Mouse (Mus musculus): Measurements from ENCODE around the gene Slc35d3.

Gene Slc35d3

DNA sequence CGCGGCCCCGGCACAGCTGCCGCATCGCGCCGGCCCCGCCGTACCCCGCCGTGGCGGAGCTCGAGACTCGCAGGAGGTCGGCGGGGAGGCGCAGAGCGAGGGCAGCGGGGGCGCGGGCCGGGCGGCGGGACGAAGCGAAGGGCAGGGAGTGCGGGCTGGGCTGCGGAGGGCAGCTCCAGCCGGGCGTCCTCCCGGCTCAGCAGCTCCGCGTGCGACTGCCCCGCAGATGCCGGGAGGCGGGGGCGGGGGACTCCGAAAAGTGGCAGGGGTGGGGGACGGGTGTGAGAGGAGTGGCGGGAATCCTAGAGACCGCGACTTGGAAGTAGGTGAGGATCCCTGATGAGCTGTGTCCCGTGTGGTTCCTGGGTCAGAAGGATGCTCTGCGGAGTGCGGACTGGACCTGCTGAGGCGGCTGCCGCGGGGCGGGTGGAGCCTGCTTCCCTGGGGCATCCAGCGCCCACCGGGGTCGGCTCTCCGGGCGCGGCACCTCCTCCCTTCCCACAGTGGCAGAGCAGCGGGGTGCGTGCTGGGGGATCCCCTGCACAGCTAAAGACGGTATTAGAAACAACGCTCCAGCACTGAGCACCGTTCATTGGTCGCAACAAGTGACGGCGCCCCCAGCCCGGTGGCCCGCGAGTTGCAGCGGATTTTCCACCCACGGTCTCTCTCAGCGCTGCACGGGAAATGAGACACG, at the start of gene Slc35d3:
Gene Slc35d3, minus strand, starts transcription at position 462 of the 694 bp plus-strand sequence.
- no peak for DNase-seq (ENCODE audit: low read depth, low spot score)

GRCm38 (mm10) chr10:19900191-19900590, 48.9 kb upstream of the Slc35d3 start:
- DNase-seq (ENCODE audit: low read depth, low spot score), result no peak

GRCm38 (mm10) chr10:19893976-19894375, 42.7 kb upstream of the Slc35d3 start:
- no peak for DNase-seq (ENCODE audit: low read depth, low spot score)

DNA sequence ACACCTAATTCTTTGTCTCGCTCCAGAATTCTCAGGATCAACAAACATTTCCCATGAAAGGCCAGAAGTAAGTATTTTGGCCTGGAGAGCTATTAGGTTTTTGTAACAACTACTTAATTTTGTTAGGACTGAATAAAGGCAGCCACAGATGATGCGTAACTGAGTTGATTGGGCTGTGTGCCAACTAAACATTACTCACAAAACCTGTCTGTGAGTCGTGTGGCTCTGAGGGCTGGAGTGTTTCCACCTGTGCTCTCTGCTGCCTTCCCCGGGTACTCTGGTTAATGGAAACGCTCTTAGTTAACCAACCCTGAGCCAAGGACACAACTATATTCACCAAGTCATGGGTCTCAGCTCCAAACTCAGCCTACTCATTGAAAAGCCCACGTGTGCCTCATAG, 41.9 kb upstream of the Slc35d3 start:
- no peak for DNase-seq (ENCODE audit: low read depth, low spot score)

DNA sequence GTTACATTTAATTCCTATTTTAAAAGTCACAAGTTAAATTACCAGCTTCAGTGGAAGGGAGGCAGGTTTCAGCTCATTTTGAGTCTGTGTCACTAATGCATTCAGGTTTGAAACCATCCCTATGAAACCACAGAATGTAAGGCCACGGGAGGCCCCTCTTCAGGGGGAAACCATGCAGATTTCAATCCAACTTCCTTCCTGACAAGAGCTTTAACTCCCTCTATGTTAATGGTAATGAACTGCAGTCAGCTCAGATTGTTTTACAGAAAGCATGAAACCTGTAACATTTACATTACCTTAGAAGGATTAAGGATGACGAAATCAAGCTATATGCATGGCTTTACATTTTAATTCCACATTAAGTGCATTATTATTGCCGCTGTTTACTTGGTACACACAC, 40.4 kb upstream of the Slc35d3 start:
- no peak for DNase-seq (ENCODE audit: low read depth, low spot score)

DNA sequence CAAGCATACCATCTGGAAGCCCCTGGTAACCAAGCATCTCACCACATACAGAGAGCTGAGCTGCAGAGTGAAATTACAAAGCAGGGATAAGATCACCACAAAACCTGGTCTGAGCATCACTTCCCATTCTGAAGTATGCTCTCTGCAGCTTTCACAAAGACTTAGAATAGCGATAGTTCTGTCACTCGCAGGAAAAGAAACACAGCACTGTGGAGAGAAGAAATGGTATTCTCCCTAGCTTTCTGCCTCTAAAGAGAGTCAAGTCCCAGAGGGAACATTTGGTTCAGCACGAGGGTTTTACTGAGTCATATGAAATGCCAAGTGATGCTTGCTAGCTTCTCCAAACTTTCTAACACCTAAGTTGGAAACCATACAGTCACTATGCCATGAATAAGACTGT, 38.6 kb upstream of the Slc35d3 start:
- no peak for DNase-seq (ENCODE audit: low read depth, low spot score)

DNA sequence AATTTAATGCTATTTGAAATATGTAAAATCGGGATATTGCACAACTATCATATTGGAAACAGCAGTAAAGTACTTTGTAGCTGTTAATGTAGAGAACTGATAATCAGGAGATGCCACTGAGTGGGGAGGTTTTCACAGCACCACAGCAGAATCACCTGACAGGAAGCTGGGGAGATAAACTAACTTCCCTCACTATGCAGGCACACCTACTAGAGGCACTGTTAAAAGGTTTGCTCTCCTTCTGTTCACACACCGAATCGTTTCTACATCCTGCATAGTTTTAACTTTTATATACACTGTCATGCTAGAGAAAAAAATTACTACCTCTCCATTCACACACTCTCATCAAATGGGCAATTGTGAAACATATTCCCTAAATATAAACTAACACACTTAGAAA, 35.0 kb upstream of the Slc35d3 start:
- no peak for DNase-seq (ENCODE audit: low read depth, low spot score)

GRCm38 (mm10) chr10:19884409-19884808, 33.1 kb upstream of the Slc35d3 start:
- DNase-seq (ENCODE audit: low read depth, low spot score), result no peak

DNA sequence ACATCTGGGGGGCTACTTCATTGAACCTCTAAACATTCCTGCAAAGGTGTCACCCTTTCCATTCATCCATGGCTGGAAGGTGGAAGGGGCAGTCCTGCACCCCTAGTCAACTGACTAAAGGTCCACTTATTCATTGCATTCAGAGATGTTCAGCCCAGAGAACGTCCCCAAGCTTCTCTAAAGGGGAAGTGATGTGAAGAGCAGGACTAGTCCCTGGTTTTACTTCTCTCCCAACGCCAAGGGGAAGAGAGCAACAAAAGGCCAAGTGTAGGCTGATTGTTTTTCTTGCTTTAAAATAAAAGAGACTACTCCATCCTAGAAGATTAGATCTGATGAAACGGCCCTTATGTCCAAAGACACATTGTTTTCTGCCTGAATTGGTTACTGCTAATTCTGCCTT, 29.2 kb upstream of the Slc35d3 start:
- DNase-seq (ENCODE audit: low read depth, low spot score), result no peak

- DNase-seq (ENCODE audit: low read depth, low spot score), result no peak
Observed at GRCm38 (mm10) chr10:19879161-19879560, 27.9 kb upstream of the Slc35d3 start.

DNA sequence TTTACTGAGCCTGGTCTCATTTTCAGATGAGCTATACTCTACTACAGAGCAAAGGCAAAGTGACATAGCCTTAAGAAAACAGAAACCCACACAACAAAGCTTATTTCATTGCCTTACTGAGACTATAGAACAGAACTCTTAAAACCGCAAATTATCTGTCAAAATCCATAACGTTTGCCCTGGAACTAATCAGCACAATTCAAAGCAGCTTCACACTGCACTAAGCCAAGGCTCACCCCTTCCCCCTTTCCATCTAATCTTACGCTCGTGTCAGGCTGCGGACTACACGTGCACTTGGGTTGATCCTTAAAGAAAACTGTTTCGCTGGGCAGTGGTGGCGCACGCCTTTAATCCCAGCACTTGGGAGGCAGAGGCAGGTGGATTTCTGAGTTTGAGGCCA, 26.4 kb upstream of the Slc35d3 start:
- no peak for DNase-seq (ENCODE audit: low read depth, low spot score)

DNA sequence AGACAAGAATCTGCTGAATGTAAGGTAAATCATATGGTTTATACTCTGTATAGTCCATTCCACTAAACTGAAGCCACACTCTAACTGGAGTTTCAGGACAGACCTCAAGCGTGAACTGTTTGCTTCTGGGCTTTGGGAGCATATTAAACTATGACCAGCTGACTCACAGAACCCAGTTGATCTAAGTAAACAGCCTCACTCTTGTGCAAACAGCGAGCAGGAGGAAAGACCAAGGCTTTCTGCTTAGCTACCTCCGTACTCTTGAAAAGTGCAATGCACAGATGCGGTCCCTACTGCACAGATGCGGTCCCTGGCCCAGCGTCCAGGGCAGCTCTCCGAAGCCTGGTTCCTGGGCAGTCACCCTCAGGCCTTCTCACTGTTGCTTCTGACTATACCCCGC, 26.0 kb upstream of the Slc35d3 start:
- DNase-seq (ENCODE audit: low read depth, low spot score), result no peak

GRCm38 (mm10) chr10:19876669-19877068, 25.4 kb upstream of the Slc35d3 start:
- no peak for DNase-seq (ENCODE audit: low read depth, low spot score)

DNA sequence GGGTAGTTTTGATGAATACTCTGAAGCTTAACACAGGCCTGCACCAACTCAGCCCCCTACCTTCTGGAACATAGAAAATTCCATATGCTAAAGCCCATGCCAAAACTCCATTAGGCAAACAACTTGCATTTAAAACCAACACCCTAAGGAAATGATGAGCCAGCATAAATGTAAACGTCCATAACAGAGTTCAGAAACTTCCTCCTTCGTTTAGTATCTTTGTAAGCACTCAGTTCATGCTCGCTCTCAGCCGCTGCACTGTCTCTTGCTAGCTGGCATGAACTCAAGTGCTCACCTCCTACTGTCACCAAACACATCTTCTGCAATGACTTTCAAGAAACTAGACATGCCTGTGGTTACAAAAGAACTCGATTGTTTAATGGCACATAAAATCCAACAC, 24.1 kb upstream of the Slc35d3 start:
- DNase-seq (ENCODE audit: low read depth, low spot score), result no peak

- DNase-seq (ENCODE audit: low read depth, low spot score), result no peak
Observed at GRCm38 (mm10) chr10:19855597-19856306, 4.5 kb upstream of the Slc35d3 start.

- no peak for DNase-seq (ENCODE audit: low read depth, low spot score)
Observed at GRCm38 (mm10) chr10:19853609-19854008, 2.4 kb upstream of the Slc35d3 start.

DNA sequence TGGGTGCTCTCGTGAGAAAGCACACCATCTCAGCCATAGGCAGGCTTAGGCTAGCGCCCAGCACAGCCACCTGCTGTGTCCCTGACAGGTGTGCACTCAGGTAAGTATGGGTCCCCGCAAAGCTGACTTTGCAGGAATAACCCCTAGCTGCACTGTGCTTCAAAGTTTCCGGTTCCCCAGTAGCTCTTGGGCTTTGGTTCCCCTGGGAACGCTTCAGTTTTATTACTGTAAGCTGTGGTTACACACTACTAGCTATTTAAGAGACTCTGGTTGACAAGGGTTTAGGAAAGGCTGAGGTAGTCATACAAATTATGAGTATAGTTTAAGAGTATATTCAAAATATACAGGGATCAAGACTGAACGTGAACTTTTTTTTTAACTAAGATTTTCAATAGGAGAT, 1.5 kb upstream of the Slc35d3 start:
- DNase-seq (ENCODE audit: low read depth, low spot score), result no peak

DNA sequence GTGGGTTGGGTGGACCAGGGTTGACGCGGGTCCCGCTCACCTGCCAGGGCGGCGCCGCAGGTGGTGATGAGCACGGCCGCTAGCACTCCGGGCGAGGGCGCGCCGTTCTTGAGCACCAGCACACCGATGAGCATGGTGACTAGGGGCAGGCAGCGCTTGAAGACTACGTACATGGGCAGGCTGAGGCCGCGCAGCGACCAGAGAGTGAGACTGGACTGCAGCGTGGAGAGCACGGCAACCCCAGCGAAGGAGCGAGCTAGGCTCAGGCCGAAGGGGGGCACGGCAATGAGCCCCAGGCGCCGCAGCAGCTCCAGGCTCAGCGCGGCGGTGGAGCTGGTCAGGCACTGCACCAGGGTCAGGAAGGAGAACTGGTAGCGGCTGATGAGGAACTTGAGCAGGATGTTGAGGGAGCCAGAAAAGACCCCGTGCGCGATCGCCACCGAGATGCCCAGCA, 688 bp downstream of the Slc35d3 start:
- DNase-seq (ENCODE audit: low read depth, low spot score), result no peak

DNA sequence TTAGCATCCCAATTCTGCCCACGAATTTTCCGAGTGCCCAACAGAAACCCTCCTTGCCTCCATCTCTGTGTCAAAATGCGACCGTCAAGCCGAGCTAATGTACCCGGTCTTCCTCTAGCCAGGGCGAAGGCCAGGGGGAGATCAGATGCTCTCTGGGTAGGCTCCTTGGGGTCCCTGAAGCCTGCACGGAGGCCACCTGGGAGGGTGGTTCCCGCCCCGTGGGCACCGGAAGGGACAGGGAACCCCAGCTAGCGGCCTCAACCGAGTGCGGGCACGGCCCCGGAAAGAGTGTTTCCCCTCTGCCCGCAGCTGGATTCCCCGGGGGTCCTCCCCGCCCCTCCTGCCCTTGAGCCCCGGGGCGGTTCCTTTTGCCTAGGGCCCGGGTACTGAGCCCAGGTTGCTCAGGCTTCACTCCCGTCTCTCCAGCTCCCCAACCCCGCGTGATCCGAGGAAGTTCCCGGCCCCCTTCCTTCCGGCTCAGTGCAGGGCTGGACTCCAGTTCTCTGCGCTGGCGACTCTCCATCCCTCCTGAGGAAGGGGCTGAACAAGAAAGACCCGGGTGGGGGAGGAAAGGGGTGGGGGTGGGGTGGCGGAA, 1.4 kb downstream of the Slc35d3 start:
- no peak for DNase-seq (ENCODE audit: low read depth, low spot score)

- no peak for DNase-seq (ENCODE audit: low read depth, low spot score)
Observed at GRCm38 (mm10) chr10:19848928-19849770, 2.1 kb downstream of the Slc35d3 start.

- DNase-seq (ENCODE audit: low read depth, low spot score), result no peak
Observed at GRCm38 (mm10) chr10:19839836-19840235, 11.4 kb downstream of the Slc35d3 start.
